Mouse (Mus musculus) spleen, adult 2 months (tissue): ENCODE results near the gene Smpd2. TPM values are rescaled to one million over a fixed set of nuclear protein-coding genes. Genes with fewer than 3 reads are reported as not detected.
"Not testable (repeated sequence)": the region's sequence is repeated elsewhere in the genome, so short reads cannot be mapped to it uniquely, and the experiment has no call there.

Experiments
- DNase-seq, 2 experiments: peaks; one replicate each; pipeline versions ENCODE4 v3.0.0 to v3.0.0-alpha.2; 2012 to 2021; ENCODE audit warnings: low spot score in 2 of 2, low read depth in 1 of 2
- H3K27ac ChIP-seq: fragments of 200-500 bp; 2 replicates; pipeline ENCODE4 v1.5.1; 2012; ENCODE audit warnings: low read length, inconsistent platforms; ENCODE audit not compliant: insufficient read depth
- H3K27me3 ChIP-seq: fragments of 200-500 bp; 2 replicates; pipeline ENCODE4 v1.6.1; 2012; ENCODE audit warnings: mild to moderate bottlenecking, moderate library complexity, low read length, inconsistent platforms; ENCODE audit not compliant: control insufficient read depth, insufficient read depth
- H3K36me3 ChIP-seq: fragments of 200-500 bp; 2 replicates; pipeline ENCODE4 v1.6.1; 2012; ENCODE audit warnings: mild to moderate bottlenecking, low read length, inconsistent platforms; ENCODE audit not compliant: control insufficient read depth, insufficient read depth
- H3K4me1 ChIP-seq: fragments of 200-500 bp; 2 replicates; pipeline ENCODE4 v1.6.1; 2011; ENCODE audit warnings: inconsistent platforms; ENCODE audit not compliant: control insufficient read depth, insufficient read depth, insufficient read length
- H3K4me3 ChIP-seq: fragments of 200-500 bp; 2 replicates; pipeline ENCODE4 v1.5.1; 2011; ENCODE audit warnings: mild to moderate bottlenecking, inconsistent platforms; ENCODE audit not compliant: insufficient read depth, insufficient read length; ENCODE audit errors: extremely low read depth
- CTCF ChIP-seq: fragments of 200-500 bp; IDR thresholded peaks from 2 replicates; pipeline ENCODE4 v1.5.1; 2011; ENCODE audit warnings: mild to moderate bottlenecking, inconsistent platforms; ENCODE audit not compliant: insufficient read depth, insufficient read length, insufficient replicate concordance; ENCODE audit errors: extremely low read depth
- POLR2A ChIP-seq: fragments of 200-500 bp; IDR thresholded peaks from 2 replicates; pipeline ENCODE4 v1.6.1; 2011; ENCODE audit warnings: low read depth, low read length, inconsistent platforms
- WGBS: fragments of 180-500 bp; shearing (Covaris S2); methylation state at CpG from one replicate; pipeline ENCODE4 v1.1.7; 2018; 5-methylcytosine and 5-hydroxymethylcytosine counted together
- polyA plus RNA-seq: library from polyadenylated mRNA; depleted of rRNA; stranded (reverse); fragments of >200 nt; gene quantifications from 2 replicates; pipeline ENCODE4 v1.2.3, GENCODE M21; 2012

Gene Smpd2
- polyA plus RNA-seq, 1 experiment: 35.6 TPM

GRCm38 (mm10) chr10:41514301-41514700, 24.1 kb upstream of the Smpd2 start:
- Histone ChIP-seq H3K36me3 (no peaks in the 10 kb centered on the region), H3K4me1 (no peaks in the 10 kb centered on the region), H3K27ac (no peak overlapping the region), H3K27me3 (no peaks in the 10 kb centered on the region), H3K4me3 (no peak overlapping the region)
- TF ChIP-seq POLR2A: no peak
- no peak for TF ChIP-seq CTCF
- 82% methylated on average over 4 of the region's 4 CpGs for WGBS
- DNase-seq: no peak

- DNase-seq: peak in 1 of 2 experiments; percentile 26
- no peaks in the 10 kb centered on the region for H3K36me3 ChIP-seq
- H3K27ac ChIP-seq: no peak overlapping the region
- no peak overlapping the region for H3K4me3 ChIP-seq
- WGBS: 74% methylated on average over 2 of the region's 2 CpGs
- H3K27me3 ChIP-seq: no peaks in the 10 kb centered on the region
- TF ChIP-seq POLR2A (no peak), CTCF (peak; percentile 67; the same call in 1 of the 2 replicates)
- no peaks in the 10 kb centered on the region for H3K4me1 ChIP-seq
Observed at GRCm38 (mm10) chr10:41509160-41509559, 19.0 kb upstream of the Smpd2 start.

- H3K27me3 ChIP-seq, H3K36me3 ChIP-seq, H3K4me3 ChIP-seq, H3K4me1 ChIP-seq, H3K27ac ChIP-seq: not testable (repeated sequence)
- TF ChIP-seq CTCF: peak; percentile 76; the same call in 1 of the 2 replicates
- peak; percentile 41 to 53 for DNase-seq
- WGBS: 4% methylated on average over 3 of the region's 3 CpGs
Observed at GRCm38 (mm10) chr10:41505446-41505845, 15.3 kb upstream of the Smpd2 start.

- Histone ChIP-seq H3K4me1 (no peaks in the 10 kb centered on the region), H3K36me3 (no peaks in the 10 kb centered on the region), H3K27ac (no peak overlapping the region), H3K27me3 (no peaks in the 10 kb centered on the region), H3K4me3 (no peak overlapping the region)
- TF ChIP-seq POLR2A: no peak
- TF ChIP-seq CTCF: no peak
- WGBS: 92% methylated on average over 1 of the region's 1 CpGs
- no peak for DNase-seq
Observed at GRCm38 (mm10) chr10:41504996-41505395, 14.8 kb upstream of the Smpd2 start.

- 74% methylated on average over 4 of the region's 4 CpGs for WGBS
- no peak for DNase-seq
- Histone ChIP-seq H3K36me3 (no peaks in the 10 kb centered on the region), H3K4me3 (no peak overlapping the region), H3K27me3 (no peaks in the 10 kb centered on the region), H3K4me1 (no peaks in the 10 kb centered on the region), H3K27ac (no peak overlapping the region)
- no peak for TF ChIP-seq CTCF
- no peak for TF ChIP-seq POLR2A
Observed at GRCm38 (mm10) chr10:41500941-41501340, 10.8 kb upstream of the Smpd2 start.

DNA sequence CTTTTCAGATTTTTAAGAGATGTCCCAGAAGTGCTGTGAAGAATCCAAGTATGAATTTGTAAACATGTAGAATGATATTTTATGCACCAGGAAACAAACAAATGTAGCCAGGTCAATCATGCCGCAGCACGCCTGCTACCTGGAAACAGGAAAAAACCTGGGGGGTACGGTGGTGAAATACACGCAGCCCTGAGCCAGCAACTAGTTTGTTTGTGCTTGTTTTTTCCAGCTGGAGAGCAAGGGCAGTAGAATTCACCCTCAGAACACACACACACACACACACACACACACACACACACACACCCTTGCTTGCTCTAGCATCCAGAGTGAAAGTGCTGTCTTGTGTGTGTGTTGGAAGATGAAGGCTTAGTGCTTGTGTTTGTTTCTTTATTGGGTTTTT, 942 bp upstream of the Smpd2 start:
- WGBS: 26% methylated on average over 4 of the region's 4 CpGs
- H3K27me3 ChIP-seq: no peaks in the 10 kb centered on the region
- TF ChIP-seq POLR2A (no peak), CTCF (no peak)
- no peak overlapping the region for H3K4me3 ChIP-seq
- H3K36me3 ChIP-seq: peaks cover 14% of the 10 kb centered on the region
- no peak for DNase-seq
- no peaks in the 10 kb centered on the region; the same call in none of the 2 replicates for H3K4me1 ChIP-seq
- H3K27ac ChIP-seq: no peak overlapping the region

- Histone ChIP-seq H3K27ac (no peak overlapping the region), H3K36me3 (peaks cover 20% of the 10 kb centered on the region), H3K27me3 (no peaks in the 10 kb centered on the region), H3K4me3 (peak overlapping the region; percentile 84; the same call in 1 of the 2 replicates), H3K4me1 (no peaks in the 10 kb centered on the region; the same call in none of the 2 replicates)
- DNase-seq: no peak
- 2% methylated on average over 29 of the region's 29 CpGs for WGBS
- no peak for TF ChIP-seq POLR2A
- no peak for TF ChIP-seq CTCF
Observed at GRCm38 (mm10) chr10:41490518-41490873, 327 bp upstream of the Smpd2 start.

GRCm38 (mm10) chr10:41489294-41489693, 875 bp downstream of the Smpd2 start:
- Histone ChIP-seq H3K27ac (no peak overlapping the region), H3K4me1 (no peaks in the 10 kb centered on the region; the same call in none of the 2 replicates), H3K4me3 (peak overlapping the region; percentile 19; the same call in 1 of the 2 replicates), H3K36me3 (peaks cover 30% of the 10 kb centered on the region), H3K27me3 (no peaks in the 10 kb centered on the region)
- TF ChIP-seq CTCF: no peak
- TF ChIP-seq POLR2A: no peak
- DNase-seq: no peak
- WGBS: 52% methylated on average over 8 of the region's 8 CpGs
